Mouse (Mus musculus) 3T3-L1 (cell line): ENCODE measurements around the gene Mrpl42.

Source experiments
- DNase-seq: peaks from one replicate; pipeline ENCODE4 v3.0.0-alpha.2; 2015; ENCODE audit warnings: low read depth, low spot score

Gene Mrpl42

DNA sequence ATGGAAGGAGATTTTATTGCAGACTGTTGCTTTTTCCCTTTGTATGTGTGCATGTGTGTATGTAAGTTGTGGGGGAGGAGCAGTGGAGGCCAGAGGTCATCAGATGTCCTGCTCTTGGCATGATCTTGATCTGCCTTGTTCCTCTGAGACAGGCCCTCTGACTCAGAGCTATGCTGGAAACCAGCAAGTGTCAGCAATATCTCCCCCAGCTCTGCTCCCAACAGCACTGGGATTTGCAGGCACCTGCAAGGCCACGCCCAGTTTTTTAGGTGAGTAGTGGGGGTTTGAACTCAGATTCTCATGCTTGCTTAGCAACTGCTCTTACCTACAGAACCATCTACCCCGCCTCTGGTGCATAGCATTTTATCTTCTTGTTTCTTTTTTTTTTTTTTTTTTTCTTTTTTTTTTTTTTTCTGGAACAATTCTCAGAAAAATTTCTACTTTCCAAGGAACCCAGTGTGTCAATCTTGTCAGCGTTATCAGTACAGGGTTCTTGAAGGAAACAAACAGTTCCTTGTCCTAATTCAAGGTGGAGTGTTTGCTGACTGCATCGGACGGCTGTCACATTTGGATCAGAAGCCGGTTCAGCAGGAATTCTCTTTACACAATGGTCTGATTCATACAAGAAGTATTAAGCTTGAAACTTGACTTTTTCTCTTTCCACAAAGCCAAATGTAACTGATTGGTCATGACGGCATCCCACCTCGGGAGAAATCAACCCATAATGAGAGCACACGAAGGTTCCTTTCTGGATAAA is 43.5 kb downstream of the Mrpl42 start:
- no peak for DNase-seq

DNA sequence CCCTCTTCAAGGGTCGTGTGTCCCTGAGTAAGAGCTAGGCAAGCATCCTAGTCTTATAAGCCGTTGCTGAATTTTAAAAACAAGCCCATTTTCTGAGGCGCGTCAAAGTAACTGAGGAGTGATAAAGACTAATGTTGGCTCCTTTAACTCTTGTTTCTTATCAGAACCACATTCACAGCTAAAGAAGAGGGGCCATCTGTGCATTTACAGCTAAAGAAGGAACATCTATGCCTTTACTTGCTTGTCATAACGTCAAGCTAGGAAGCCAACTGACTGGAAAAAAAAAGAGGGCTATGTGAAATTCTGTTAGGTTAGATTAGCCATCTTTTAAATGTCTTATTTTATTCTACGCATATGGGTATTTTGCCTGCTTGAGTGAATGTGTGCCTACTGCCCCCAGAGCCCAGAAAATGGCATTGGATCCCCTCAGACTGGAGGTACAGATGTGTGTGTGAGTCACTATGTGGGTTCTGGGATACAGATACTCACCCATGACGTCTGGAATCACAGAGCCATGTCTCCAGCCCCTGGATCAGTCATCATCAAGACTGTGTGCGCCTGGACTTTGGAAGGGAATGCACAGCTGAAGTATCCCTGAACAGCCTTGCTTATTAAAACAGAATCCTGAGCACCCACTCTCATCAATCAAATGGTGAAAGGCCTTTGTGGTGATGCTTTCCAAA is 44.2 kb downstream of the Mrpl42 start:
- DNase-seq = no peak

DNA sequence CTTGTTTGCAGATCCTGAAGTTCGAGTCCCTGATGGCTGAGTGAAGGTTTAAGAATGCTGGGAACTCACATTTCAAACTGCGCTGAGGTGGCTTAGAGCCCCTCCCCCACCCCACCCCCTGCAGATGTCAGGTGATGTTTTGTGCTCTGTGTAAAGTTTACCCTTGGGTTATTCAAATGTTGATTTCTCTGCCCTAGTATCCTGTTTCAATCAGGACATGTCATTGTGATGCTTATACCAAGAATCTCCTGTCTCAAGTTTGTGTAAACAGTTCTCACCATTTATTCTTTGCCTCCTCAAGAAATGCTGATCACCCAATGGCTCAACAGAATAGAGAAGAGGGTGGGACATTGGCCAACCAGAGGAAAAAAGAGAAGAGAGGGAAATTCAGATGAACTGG is 45.6 kb downstream of the Mrpl42 start:
- no peak for DNase-seq

DNA sequence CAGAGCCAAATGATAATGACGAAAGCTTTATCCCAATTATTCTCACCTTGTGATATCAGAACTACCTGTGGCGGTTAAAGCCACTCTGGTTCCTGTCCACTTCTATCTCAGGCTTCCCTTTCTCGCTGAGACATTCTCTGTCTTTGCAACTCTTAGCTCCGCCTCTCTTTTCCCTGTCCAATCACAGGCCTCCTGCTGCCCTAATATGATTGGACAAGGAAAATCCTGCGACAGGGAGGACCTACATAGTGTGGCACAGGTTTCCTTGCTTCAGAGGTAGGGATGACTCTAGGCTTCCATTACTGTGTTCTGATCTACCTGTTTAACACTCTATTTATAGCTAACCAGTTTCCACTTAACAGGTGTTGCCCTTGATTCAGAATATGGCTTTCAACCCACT is 48.5 kb downstream of the Mrpl42 start:
- DNase-seq = no peak

DNA sequence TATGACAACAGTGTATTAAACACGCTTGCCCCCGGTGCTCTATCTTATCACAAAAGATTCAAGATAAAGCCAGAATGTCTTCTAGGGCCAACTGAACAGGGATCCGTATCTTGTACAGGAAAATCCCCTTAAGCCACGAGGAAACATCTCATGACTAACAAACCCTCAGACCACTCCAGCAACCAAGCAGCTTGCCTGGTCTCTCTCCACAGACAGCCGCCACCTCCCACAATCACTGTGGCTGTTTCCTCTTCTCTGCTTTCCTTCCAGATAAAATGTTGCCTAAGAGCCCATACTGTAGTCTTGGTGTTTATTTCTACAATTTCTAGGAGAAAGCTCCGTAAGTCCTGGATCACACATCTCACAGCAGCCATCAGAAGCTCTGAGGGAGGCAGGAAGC is 52.7 kb downstream of the Mrpl42 start:
- no peak for DNase-seq

DNA sequence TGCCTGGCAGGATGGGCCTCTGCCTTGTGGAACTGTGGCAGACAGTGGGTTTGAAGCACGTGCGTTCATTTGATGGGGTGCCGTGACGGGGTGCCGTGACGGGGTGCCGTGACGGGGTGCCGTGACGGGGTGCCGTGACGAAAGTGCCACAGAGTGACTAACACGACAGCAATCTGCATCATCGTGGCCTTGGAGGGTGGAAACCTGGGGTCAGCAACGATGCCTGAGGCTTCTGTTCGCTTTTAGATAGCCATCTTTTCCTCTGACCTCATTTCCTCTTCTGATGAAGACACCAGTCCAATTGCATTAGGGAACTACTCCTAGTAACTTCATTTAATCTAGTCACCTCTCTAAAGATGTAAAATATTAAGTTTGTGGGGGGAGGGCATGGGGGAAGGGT is 53.8 kb downstream of the Mrpl42 start:
- DNase-seq = no peak

DNA sequence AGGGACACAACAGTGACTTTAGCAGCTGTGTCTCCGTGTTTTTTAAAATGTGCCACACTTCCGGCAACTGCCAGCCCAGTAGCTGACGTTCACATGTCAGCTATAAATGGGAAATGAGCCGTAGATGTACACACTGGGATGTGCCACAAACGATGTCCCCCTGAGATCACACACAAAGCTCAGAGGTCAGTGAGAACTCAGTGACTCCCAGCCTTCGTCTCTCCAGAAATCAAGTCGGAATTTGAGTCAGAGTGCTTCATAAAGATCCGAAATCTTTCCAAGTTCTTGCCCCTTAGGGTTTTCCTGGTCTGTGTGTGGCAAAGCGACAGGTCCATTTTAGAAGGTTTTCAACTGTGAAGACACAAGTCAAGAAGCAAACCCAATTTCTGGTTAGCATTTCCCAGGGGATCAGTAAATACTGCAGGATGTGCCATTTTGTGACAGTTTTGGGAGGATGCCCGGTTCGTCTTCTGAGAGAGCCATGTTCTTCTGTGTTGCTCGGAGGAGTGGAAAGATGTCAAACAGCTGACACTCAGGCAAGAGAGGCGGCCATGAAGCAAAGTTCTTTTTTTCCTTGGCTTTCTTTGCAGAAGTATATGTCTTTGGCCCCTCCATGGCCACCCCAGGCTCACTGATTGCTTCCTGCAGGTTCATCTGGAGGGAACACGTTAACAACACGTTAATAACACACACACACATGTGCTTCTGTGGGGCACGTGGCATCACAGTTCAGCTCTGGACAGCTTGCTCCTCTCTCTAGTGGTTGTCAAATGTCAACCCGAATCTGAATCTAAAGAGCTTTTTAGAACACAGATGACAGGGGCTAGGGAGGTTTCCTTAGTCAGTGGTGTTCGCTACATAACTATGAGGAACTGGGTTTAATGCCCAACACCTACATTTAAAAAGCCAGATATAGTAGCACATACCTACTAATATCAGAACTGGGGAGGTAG is 56.4 kb downstream of the Mrpl42 start:
- DNase-seq = peak; percentile 26

DNA sequence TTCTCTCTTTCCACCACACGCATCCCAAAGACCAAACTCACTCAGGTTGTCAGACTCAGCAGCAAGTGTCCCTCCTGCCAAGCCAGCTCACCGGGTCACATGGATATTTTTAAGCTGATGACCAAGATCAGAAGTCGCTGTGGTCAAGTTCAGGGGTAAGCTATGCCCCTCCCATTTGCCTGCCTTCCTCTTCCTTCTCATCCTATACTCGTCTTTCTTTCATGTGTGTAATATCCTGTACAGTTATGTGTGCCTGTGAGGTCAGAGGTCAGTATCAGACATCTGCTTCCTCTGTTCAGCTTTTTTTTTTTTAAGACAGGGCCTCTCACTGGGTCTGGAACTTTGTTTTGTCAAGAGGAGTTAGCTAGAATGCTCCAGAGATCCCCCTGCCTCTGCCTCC is 59.4 kb downstream of the Mrpl42 start:
- DNase-seq = no peak

DNA sequence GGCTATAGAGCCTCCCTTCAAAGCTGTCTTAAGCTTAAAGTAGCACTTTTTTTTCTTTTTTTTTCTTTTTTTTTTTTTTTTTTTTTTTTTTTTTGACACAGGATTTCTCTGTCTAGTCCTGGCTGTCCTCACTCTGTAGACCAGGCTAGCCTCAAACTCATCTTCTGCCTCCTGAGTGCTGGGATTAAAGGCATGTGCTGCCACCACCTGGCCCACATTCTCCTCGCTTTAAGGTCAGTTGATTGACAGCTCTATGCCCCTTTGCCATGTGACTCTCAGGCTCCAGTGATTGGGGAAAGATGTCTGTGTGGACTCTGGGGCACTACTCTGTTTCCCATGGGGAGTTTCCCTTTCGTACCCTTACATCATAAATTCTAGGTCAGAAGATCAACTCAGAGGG is 61.2 kb downstream of the Mrpl42 start:
- DNase-seq = no peak

DNA sequence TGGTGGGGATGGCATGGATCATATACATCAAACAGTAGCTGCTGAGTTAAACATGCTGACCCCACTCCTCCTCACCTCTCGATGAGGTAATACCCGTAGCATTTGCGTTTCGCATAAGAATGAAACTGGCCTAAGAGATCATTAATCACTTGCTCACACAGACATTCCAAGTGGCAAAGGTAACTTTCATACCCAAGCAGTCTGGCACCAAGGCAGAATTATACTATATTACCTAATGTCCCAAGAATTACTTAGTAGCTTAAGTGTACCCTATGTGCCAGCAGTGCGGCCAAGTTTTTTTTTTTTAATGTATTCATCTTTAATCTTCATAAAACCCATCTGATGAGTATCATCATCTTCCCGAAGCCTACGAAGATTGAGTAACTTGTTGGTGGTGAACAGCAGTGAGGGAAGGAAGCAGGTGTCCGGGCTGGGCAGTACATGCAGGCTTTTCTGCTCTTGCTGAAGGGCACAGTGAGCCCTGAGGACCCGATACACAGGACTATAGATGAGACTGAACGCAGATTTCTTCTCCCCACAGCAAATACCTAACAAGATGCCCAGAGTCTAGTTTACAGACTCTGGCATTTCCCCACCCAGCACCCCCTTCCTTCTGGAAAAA is 61.9 kb downstream of the Mrpl42 start:
- no peak for DNase-seq

DNA sequence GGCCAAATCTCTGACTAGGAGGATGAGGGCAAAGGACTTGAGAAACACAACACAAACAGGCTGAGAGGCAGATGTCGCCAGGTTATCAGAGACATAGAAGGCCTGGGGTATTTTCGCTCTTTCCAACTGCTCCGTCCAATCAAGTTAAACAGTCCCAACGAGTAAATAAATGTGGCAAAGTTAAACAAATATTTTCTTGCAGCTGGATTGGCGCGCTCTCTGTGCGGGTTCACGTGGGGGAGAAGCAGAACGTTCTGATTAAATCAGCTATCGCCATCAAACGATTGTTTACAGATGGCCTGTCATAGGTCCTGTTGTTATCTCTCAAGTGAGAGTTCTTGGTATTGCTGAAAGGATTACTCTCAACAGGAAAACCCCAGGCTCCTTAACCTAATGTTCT is 62.8 kb downstream of the Mrpl42 start:
- DNase-seq = no peak
